In genomic region chr16:4649692-4650091, GRCm38 (mm10) we compare ENCODE assay signal across 18 mouse cellular contexts. TPM values are rescaled to one million over a fixed set of nuclear protein-coding genes. Genes with fewer than 3 reads are reported as not detected.
DNase-seq lines count a peak whose midpoint lies in the region; ATAC-seq and TF ChIP-seq lines count a peak whose summit lies in the region.
"Had no signal": no experiment of that assay in that cellular context is flagged by ENCODE, and none has a peak within 500 bp of the region (broad histone marks: within the 10 kb centered on the region; RNA-seq: fewer than 3 reads in every experiment).

No protein-coding gene starts in this region.

- no peak overlapping the region for H3K4me2 ChIP-seq in midbrain, embryonic 12.5 days (replicated peaks)
- no peak overlapping the region for H3K4me2 ChIP-seq in midbrain, postnatal 0 days (ENCODE audit: low read depth, low read length, poor library complexity, severe bottlenecking)
- H3K4me2 ChIP-seq: hindbrain, embryonic 14.5 days; lung, embryonic 14.5 days; stomach, embryonic 15.5 days had no signal

- intact Hi-C loops in heart, adult 2 months (cut with DNase I), result no loop called here
- intact Hi-C loops in heart, postnatal 14 days (cut with DNase I), result no loop called here

- DNase-seq in heart, adult 2 months, result peak in 1 of 2 experiments; percentile 59
- DNase-seq in heart, postnatal 14 days, result no peak
- no peak for DNase-seq in midbrain, postnatal 0 days (ENCODE audit: low spot score)
- DNase-seq in testis, postnatal 10 days (ENCODE audit: low spot score), result peak; percentile 41
- DNase-seq in layer of hippocampus, postnatal 36 days, result no peak
- no peak for DNase-seq in thymus, postnatal 25 days
- DNase-seq: forebrain, postnatal 0 days; kidney, adult 9 months; kidney, postnatal 36 days; lung, embryonic 14.5 days; lung, postnatal 36 days; right cerebral cortex, postnatal 25 days had no signal

- H3K27ac ChIP-seq in heart, adult 2 months, result peak overlapping the region; percentile 26
- H3K27ac ChIP-seq in midbrain, embryonic 12.5 days (replicated peaks), result no peak overlapping the region
- H3K27ac ChIP-seq in midbrain, postnatal 0 days (ENCODE audit: low read depth, low read length), result no peak overlapping the region
- peak overlapping the region; percentile 70 for H3K27ac ChIP-seq in embryonic fibroblast, embryonic 13.5 days (ENCODE audit: insufficient read depth, low read length)
- H3K27ac ChIP-seq: hindbrain, embryonic 14.5 days; stomach, embryonic 15.5 days had no signal

- TF ChIP-seq EP300 in heart, adult 2 months (IDR thresholded peaks at IDR 0.05; ENCODE audit: insufficient read depth, low read depth, low read length), result no peak

- H3K4me3 ChIP-seq in heart, adult 2 months, result no peak overlapping the region
- no peak overlapping the region for H3K4me3 ChIP-seq in midbrain, embryonic 12.5 days
- H3K4me3 ChIP-seq in midbrain, postnatal 0 days (ENCODE audit: low read depth, low read length), result no peak overlapping the region
- H3K4me3 ChIP-seq in embryonic fibroblast, embryonic 13.5 days (ENCODE audit: insufficient read depth, low read length), result no peak overlapping the region
- H3K4me3 ChIP-seq: stomach, embryonic 15.5 days had no signal

- TF ChIP-seq POLR2A in heart, adult 2 months (IDR thresholded peaks at IDR 0.05; ENCODE audit: insufficient read depth, low read depth, low read length), result no peak
- TF ChIP-seq POLR2A in embryonic fibroblast, embryonic 13.5 days (IDR thresholded peaks at IDR 0.05; ENCODE audit: low read depth, low read length), result no peak

- no peak for ATAC-seq in midbrain, embryonic 12.5 days (ENCODE audit: low FRiP score, low read depth)
- ATAC-seq in midbrain, postnatal 0 days (ENCODE audit: low FRiP score), result no peak
- ATAC-seq: forebrain, postnatal 0 days had no signal

- peaks cover 3% of the 10 kb centered on the region for H3K79me2 ChIP-seq in heart, adult 2 months (replicated peaks; ENCODE audit: control insufficient read depth, insufficient read depth, low read length)

- 77% methylated on average over 11 of the region's 11 CpGs for WGBS in heart, adult 2 months
- WGBS in midbrain, embryonic 12.5 days, result 92% methylated on average over 11 of the region's 11 CpGs
- WGBS in midbrain, postnatal 0 days, result 88% methylated on average over 11 of the region's 11 CpGs

- TF ChIP-seq CTCF in heart, adult 2 months (IDR thresholded peaks at IDR 0.05), result no peak
- no peak for TF ChIP-seq CTCF in midbrain, postnatal 0 days (IDR thresholded peaks at IDR 0.05)
- TF ChIP-seq CTCF in embryonic fibroblast, embryonic 13.5 days (IDR thresholded peaks at IDR 0.05; ENCODE audit: borderline replicate concordance, insufficient read depth, low read length), result no peak

- no peaks in the 10 kb centered on the region for H3K36me3 ChIP-seq in heart, adult 2 months (ENCODE audit: control insufficient read depth, insufficient read depth, low read length)
- H3K36me3 ChIP-seq in midbrain, embryonic 12.5 days, result peaks cover 33% of the 10 kb centered on the region
- peaks cover 34% of the 10 kb centered on the region for H3K36me3 ChIP-seq in midbrain, postnatal 0 days (ENCODE audit: insufficient read depth, low read length)

- no peaks in the 10 kb centered on the region for H3K9me3 ChIP-seq in midbrain, embryonic 12.5 days
- H3K9me3 ChIP-seq in midbrain, postnatal 0 days (ENCODE audit: low read length), result no peaks in the 10 kb centered on the region
- H3K9me3 ChIP-seq: stomach, embryonic 15.5 days had no signal

- no peak overlapping the region for H3K9ac ChIP-seq in heart, adult 2 months (ENCODE audit: low read depth, low read length)
- 0 out of 2 replicates have a peak overlapping the region, but pooled peaks have one; percentile 11 for H3K9ac ChIP-seq in midbrain, embryonic 12.5 days (replicated peaks)
- H3K9ac ChIP-seq in midbrain, postnatal 0 days (replicated peaks; ENCODE audit: low read length, poor library complexity, severe bottlenecking), result no peak overlapping the region
- H3K9ac ChIP-seq: forebrain, postnatal 0 days; hindbrain, embryonic 14.5 days; lung, embryonic 14.5 days; stomach, embryonic 15.5 days had no signal

- H3K27me3 ChIP-seq in heart, adult 2 months (ENCODE audit: control insufficient read depth, insufficient read depth, low read length), result no peaks in the 10 kb centered on the region
- H3K27me3 ChIP-seq in midbrain, embryonic 12.5 days, result no peaks in the 10 kb centered on the region
- no peaks in the 10 kb centered on the region for H3K27me3 ChIP-seq in midbrain, postnatal 0 days (ENCODE audit: insufficient read depth, low read length)
- H3K27me3 ChIP-seq: CH12.LX; stomach, embryonic 15.5 days had no signal

- peaks cover 13% of the 10 kb centered on the region for H3K4me1 ChIP-seq in heart, adult 2 months (ENCODE audit: control insufficient read depth, insufficient read depth, low read length)
- H3K4me1 ChIP-seq in midbrain, embryonic 12.5 days, result peaks cover 6% of the 10 kb centered on the region; the same call in 1 of the 2 replicates
- H3K4me1 ChIP-seq in midbrain, postnatal 0 days (ENCODE audit: insufficient read depth, low read length), result 0 out of 2 replicates have a peak, but pooled peaks cover 2% of the 10 kb centered on the region
- peaks cover 45% of the 10 kb centered on the region for H3K4me1 ChIP-seq in embryonic fibroblast, embryonic 13.5 days (ENCODE audit: control insufficient read depth, insufficient read depth, low read length)

RNA-seq across cellular contexts. Expression of gene Dnaja3, which starts 9.9 kb away (rescaled TPM):
- total RNA-seq in heart, adult 2 months (2021), result 100 to 1,000 TPM; 138 to 150 TPM
- 80.8 and 104 TPM in 2 replicates for polyA plus RNA-seq in heart, adult 2 months (2012; rRNA removed)
- total RNA-seq in heart, postnatal 14 days (2021), result 100 to 1,000 TPM; 121 to 123 TPM
- 55.9 and 58.5 TPM in 2 replicates for polyA plus RNA-seq in midbrain, embryonic 12.5 days (2016; fragmentation: Nextera tagmentation; extraction: Ambion mirVana)
- total RNA-seq in midbrain, postnatal 0 days (2014; rRNA removed), result 62.1 and 65.5 TPM in 2 replicates
- polyA plus RNA-seq in midbrain, postnatal 0 days (2015; fragmentation: Nextera tagmentation; extraction: Ambion mirVana), result 54.1 and 57.0 TPM in 2 replicates
- polyA plus RNA-seq in embryonic fibroblast, embryonic 13.5 days (2011; ENCODE audit: insufficient read length, low read depth, missing spikeins), result 39.7 and 47.6 TPM in 2 replicates
- 10 to 100 TPM; 61.7 to 65.6 TPM for total RNA-seq in layer of hippocampus, postnatal 36 days (2021)

RNA-seq across cellular contexts. Expression of gene Vasn, which starts 10.0 kb away (rescaled TPM):
- total RNA-seq in heart, adult 2 months (2021), result 10 to 100 TPM in 1 of 2 experiments, 1 to 10 TPM in 1; 9.2 to 10.5 TPM
- polyA plus RNA-seq in heart, adult 2 months (2012; rRNA removed), result 23.9 and 24.2 TPM in 2 replicates
- total RNA-seq in heart, postnatal 14 days (2021), result 10 to 100 TPM; 12.1 to 14.7 TPM
- polyA plus RNA-seq in midbrain, embryonic 12.5 days (2016; fragmentation: Nextera tagmentation; extraction: Ambion mirVana), result 7.7 and 11.1 TPM in 2 replicates
- total RNA-seq in midbrain, postnatal 0 days (2014; rRNA removed), result 12.0 and 14.2 TPM in 2 replicates
- 4.7 TPM in 2 replicates for polyA plus RNA-seq in midbrain, postnatal 0 days (2015; fragmentation: Nextera tagmentation; extraction: Ambion mirVana)
- polyA plus RNA-seq in embryonic fibroblast, embryonic 13.5 days (2011; ENCODE audit: insufficient read length, low read depth, missing spikeins), result 72.1 and 79.5 TPM in 2 replicates
- total RNA-seq in layer of hippocampus, postnatal 36 days (2021), result 1 to 10 TPM; 4.4 to 5.7 TPM

RNA-seq across cellular contexts. Expression of gene Pam16, which starts 24.9 kb away (rescaled TPM):
- total RNA-seq in heart, adult 2 months (2021), result 100 to 1,000 TPM; 119 to 165 TPM
- 36.3 and 39.4 TPM in 2 replicates for polyA plus RNA-seq in heart, adult 2 months (2012; rRNA removed)
- 100 to 1,000 TPM; 119 to 137 TPM for total RNA-seq in heart, postnatal 14 days (2021)
- polyA plus RNA-seq in midbrain, embryonic 12.5 days (2016; fragmentation: Nextera tagmentation; extraction: Ambion mirVana), result 112 and 123 TPM in 2 replicates
- total RNA-seq in midbrain, postnatal 0 days (2014; rRNA removed), result 31.7 and 40.2 TPM in 2 replicates
- 134 TPM in 2 replicates for polyA plus RNA-seq in midbrain, postnatal 0 days (2015; fragmentation: Nextera tagmentation; extraction: Ambion mirVana)
- polyA plus RNA-seq in embryonic fibroblast, embryonic 13.5 days (2011; ENCODE audit: insufficient read length, low read depth, missing spikeins), result 30.5 and 33.1 TPM in 2 replicates
- total RNA-seq in layer of hippocampus, postnatal 36 days (2021), result 10 to 100 TPM; 84.4 to 90.4 TPM

RNA-seq across cellular contexts. Expression of gene Coro7, which starts 29.9 kb away (rescaled TPM):
- 10 to 100 TPM; 14.6 to 15.9 TPM for total RNA-seq in heart, adult 2 months (2021)
- 20.8 and 22.8 TPM in 2 replicates for polyA plus RNA-seq in heart, adult 2 months (2012; rRNA removed)
- 10 to 100 TPM; 20.6 to 20.7 TPM for total RNA-seq in heart, postnatal 14 days (2021)
- polyA plus RNA-seq in midbrain, embryonic 12.5 days (2016; fragmentation: Nextera tagmentation; extraction: Ambion mirVana), result 21.7 and 22.6 TPM in 2 replicates
- 31.1 and 39.8 TPM in 2 replicates for total RNA-seq in midbrain, postnatal 0 days (2014; rRNA removed)
- polyA plus RNA-seq in midbrain, postnatal 0 days (2015; fragmentation: Nextera tagmentation; extraction: Ambion mirVana), result 28.7 and 31.9 TPM in 2 replicates
- 17.7 and 23.3 TPM in 2 replicates for polyA plus RNA-seq in embryonic fibroblast, embryonic 13.5 days (2011; ENCODE audit: insufficient read length, low read depth, missing spikeins)
- total RNA-seq in layer of hippocampus, postnatal 36 days (2021), result 10 to 100 TPM; 79.4 to 96.0 TPM

RNA-seq across cellular contexts. Expression of gene Glis2, which starts 55.2 kb away (rescaled TPM):
- total RNA-seq in heart, adult 2 months (2021), result 10 to 100 TPM; 10.0 to 11.1 TPM
- polyA plus RNA-seq in heart, adult 2 months (2012; rRNA removed), result 17.3 and 23.8 TPM in 2 replicates
- total RNA-seq in heart, postnatal 14 days (2021), result 10 to 100 TPM; 20.8 to 23.0 TPM
- polyA plus RNA-seq in midbrain, embryonic 12.5 days (2016; fragmentation: Nextera tagmentation; extraction: Ambion mirVana), result 28.2 and 35.6 TPM in 2 replicates
- total RNA-seq in midbrain, postnatal 0 days (2014; rRNA removed), result 20.0 and 20.6 TPM in 2 replicates
- polyA plus RNA-seq in midbrain, postnatal 0 days (2015; fragmentation: Nextera tagmentation; extraction: Ambion mirVana), result 10.8 and 12.0 TPM in 2 replicates
- polyA plus RNA-seq in embryonic fibroblast, embryonic 13.5 days (2011; ENCODE audit: insufficient read length, low read depth, missing spikeins), result 52.2 and 64.0 TPM in 2 replicates
- 10 to 100 TPM; 13.1 to 14.6 TPM for total RNA-seq in layer of hippocampus, postnatal 36 days (2021)
- total RNA-seq: neutrophil, adult 5-6 weeks had no signal

Comparison
In these comparisons a context has a peak if more than half of its experiments do, and no peak if none do; other contexts are left out.
1. H3K27ac ChIP-seq: peak in heart, adult 2 months (single experiment) and embryonic fibroblast, embryonic 13.5 days (single experiment); none in midbrain, embryonic 12.5 days (single experiment) and midbrain, postnatal 0 days (single experiment).